Mouse (Mus musculus): Measurements from ENCODE around the gene Gpn2.

DNA sequence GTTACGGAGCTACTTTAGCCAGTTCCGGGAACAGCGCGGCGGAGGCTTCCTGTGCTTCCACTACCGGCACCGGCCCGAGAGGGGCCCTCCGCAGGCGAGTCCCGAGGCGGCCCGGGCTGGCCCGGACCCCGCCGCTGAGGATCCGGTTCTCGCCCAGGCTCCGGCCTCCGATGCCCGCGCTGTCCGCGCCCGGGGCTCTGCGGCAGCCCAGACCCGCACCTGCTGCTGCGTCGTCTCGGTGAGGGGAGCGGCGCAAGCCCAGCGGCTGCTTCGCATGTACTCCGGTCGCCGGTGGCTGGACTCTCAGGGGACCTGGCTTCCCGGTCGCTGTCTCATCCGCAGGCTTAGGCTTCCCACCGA is 9.3 kb upstream of the Gpn2 start:
- TF ChIP-seq CTCF (IDR thresholded peaks at IDR 0.05; ENCODE audit: low read depth, low read length) (no peak), POLR2AphosphoS5 (IDR thresholded peaks at IDR 0.05; ENCODE audit: insufficient replicate concordance, low read depth, low read length) (no peak), GATA1 (IDR thresholded peaks at IDR 0.05; ENCODE audit: borderline replicate concordance, low read length) (no peak), TAL1 (conservative IDR thresholded peaks at IDR 0.05; ENCODE audit: low read depth, low read length) (no peak)

All from G1E (cell line).